Mouse (Mus musculus) ES-Bruce4 (cell line): Measurements from ENCODE around the gene Sertad2.

ENCODE experiments used
- CTCF ChIP-seq: IDR thresholded peaks from one replicate; pipeline ENCODE4 v1.8.1; 2011; ENCODE audit warnings: low read depth, low read length
- POLR2A ChIP-seq: IDR thresholded peaks from one replicate; pipeline ENCODE4 v1.8.1; 2011; ENCODE audit warnings: low read length; ENCODE audit not compliant: insufficient read depth

- TF ChIP-seq CTCF: no peak
- no peak for TF ChIP-seq POLR2A
These were observed 107.1 kb downstream of the Sertad2 start for GRCm38 (mm10) chr11:20650006-20650639.
